Mouse (Mus musculus): Measurements from ENCODE around the gene Gm5447. TPM values are rescaled to one million over a fixed set of nuclear protein-coding genes. Genes with fewer than 3 reads are reported as not detected.

The Gm5447 gene
- polyA plus RNA-seq (2014; fragmentation: Nextera tagmentation; extraction: Ambion mirVana), result not detected in 2 replicates

DNA sequence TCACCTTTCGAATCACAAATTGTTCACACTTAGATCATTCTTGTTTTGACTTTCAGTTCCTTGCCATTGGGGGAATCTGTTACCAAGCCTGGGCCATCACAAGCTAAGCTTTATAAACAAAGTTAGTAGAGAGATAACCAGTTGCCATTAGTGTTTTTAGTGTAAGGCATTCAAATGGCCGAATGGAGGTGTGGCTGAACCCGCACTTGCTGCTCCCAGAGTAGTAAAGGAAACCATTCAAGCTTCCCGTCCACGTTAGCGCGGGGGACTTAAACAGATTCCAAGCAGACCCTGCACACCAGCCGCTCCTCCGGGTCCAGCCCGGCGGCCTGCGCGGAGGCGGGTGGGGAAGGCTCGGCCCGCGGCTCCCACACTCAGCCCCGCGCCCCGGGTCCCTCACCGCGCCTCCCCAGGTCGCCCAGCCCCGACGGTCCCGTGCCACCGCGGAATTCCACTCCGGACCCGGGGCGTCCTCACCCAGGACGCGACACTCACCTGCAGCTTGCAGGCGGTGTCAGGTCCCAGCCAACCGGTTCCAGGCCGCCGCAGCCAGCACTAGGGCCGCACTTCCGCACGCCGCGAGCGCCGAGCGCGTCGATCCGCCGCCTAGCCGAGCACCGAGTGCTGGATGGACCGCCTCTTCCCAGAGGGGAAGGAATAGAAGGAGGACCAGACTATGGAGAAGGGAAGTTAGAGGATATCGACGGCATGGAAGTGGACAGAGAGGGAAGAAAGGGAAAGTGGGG, at the start of gene Gm5447, which contains the start of gene Exoc2:
Gm5447 (plus strand) TSS at position 704 of the 746 bp plus-strand sequence.
Exoc2 (minus strand) TSS at position 593 of the 746 bp plus-strand sequence.
- peak; percentile 91 for DNase-seq (ENCODE audit: low spot score)
- H3K9ac ChIP-seq (ENCODE audit: low read length), result peak within 1 kb of the TSS; percentile 89
- peak; percentile 97 for ATAC-seq (ENCODE audit: insufficient read depth, low FRiP score, low TSS enrichment)
- peaks cover 9% of the 10 kb centered on the region; the same call in 1 of the 2 replicates for H3K4me1 ChIP-seq (ENCODE audit: control insufficient read depth, insufficient read depth, low read length)
- no peaks in the 10 kb centered on the region for H3K27me3 ChIP-seq (ENCODE audit: control insufficient read depth, insufficient read depth, low read length)
- H3K27ac ChIP-seq (ENCODE audit: low read depth, low read length), result peak within 1 kb of the TSS; percentile 79
- H3K36me3 ChIP-seq (ENCODE audit: control insufficient read depth, insufficient read depth, low read length), result no peaks in the 10 kb centered on the region
- peak within 1 kb of the TSS; percentile 88 for H3K4me3 ChIP-seq (ENCODE audit: low read depth, low read length)
- WGBS, result under 1% methylated on average over 53 of the region's 54 CpGs
- peak within 1 kb of the TSS; percentile 57 for H3K4me2 ChIP-seq (ENCODE audit: low read depth)
- H3K9me3 ChIP-seq (ENCODE audit: control insufficient read depth, low read length), result no peaks in the 10 kb centered on the region

DNA sequence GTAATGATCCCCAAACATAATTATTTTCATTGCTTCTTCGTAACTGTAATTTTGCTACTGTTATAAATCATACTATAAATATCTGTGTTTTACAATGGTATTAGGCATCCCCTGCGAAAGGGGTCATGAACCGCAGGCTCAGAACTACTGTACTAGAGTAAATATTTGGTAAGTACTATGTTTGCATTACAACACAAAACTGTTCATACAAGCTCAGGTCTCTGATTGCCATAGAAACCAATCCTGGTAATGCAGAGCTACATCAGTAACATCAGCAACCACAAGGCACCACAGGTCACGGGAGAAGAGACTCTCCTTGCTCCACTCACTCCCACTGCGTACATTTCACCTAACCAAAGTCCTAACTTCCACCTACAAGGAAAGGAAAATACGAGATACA, 49.7 kb upstream of the Gm5447 start:
- ATAC-seq (ENCODE audit: insufficient read depth, low FRiP score, low TSS enrichment), result no peak
- Histone ChIP-seq H3K4me1 (ENCODE audit: control insufficient read depth, insufficient read depth, low read length) (no peaks in the 10 kb centered on the region), H3K9me3 (ENCODE audit: control insufficient read depth, low read length) (no peaks in the 10 kb centered on the region), H3K9ac (ENCODE audit: low read length) (no peak overlapping the region), H3K36me3 (ENCODE audit: control insufficient read depth, insufficient read depth, low read length) (no peaks in the 10 kb centered on the region), H3K4me3 (ENCODE audit: low read depth, low read length) (no peak overlapping the region), H3K4me2 (ENCODE audit: low read depth) (no peak overlapping the region), H3K27me3 (ENCODE audit: control insufficient read depth, insufficient read depth, low read length) (no peaks in the 10 kb centered on the region), H3K27ac (ENCODE audit: low read depth, low read length) (no peak overlapping the region)
- no peak for DNase-seq (ENCODE audit: low spot score)
- 94% methylated on average over 6 of the region's 6 CpGs for WGBS

DNA sequence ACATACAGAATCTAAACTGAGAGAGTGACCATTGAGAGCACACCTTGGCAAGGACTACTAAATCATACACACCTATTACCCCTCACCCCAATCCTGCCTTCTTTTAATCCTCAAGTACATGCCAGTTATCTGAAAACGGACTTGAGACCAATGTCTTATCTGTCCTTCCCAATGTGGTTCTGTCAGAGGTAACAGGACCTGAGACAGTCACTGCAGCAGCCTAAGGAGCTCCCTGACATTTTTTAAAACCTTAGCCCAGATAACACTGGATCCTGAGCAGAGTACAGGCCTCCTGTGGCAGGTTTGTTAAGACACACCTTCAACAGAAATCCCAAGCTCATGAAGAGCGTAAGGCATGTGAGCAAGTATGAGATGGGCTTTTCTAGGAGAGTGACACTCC, 44.9 kb upstream of the Gm5447 start:
- 88% methylated on average over 2 of the region's 2 CpGs for WGBS

DNA sequence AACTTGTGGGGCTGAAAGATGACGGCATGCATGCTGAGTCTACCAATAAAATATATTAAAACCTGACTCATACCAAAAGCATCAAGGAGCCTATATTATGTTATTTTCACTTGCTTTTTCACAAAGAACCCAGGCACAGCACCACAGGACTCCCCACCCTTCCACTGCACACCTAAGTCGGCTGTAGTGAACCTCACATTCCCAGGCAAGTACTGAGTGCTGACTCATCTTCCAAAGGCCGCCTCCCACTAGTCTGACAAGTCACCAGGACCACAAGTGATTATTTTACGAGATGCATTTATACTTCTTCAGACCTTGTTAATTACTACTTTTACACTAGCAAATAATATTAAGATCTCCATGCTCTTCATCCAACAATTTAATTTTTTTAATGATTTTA, 42.4 kb upstream of the Gm5447 start:
- Histone ChIP-seq H3K4me1 (ENCODE audit: control insufficient read depth, insufficient read depth, low read length) (no peaks in the 10 kb centered on the region), H3K27me3 (ENCODE audit: control insufficient read depth, insufficient read depth, low read length) (no peaks in the 10 kb centered on the region), H3K36me3 (ENCODE audit: control insufficient read depth, insufficient read depth, low read length) (no peaks in the 10 kb centered on the region), H3K4me2 (ENCODE audit: low read depth) (no peak overlapping the region), H3K9me3 (ENCODE audit: control insufficient read depth, low read length) (no peaks in the 10 kb centered on the region), H3K9ac (ENCODE audit: low read length) (no peak overlapping the region), H3K4me3 (ENCODE audit: low read depth, low read length) (no peak overlapping the region), H3K27ac (ENCODE audit: low read depth, low read length) (no peak overlapping the region)
- no peak for ATAC-seq (ENCODE audit: insufficient read depth, low FRiP score, low TSS enrichment)
- WGBS, result 87% methylated on average over 4 of the region's 4 CpGs
- no peak for DNase-seq (ENCODE audit: low spot score)

More for the DNA sequence above, 44.9 kb upstream of the Gm5447 start:
- no peak overlapping the region for H3K4me2 ChIP-seq (ENCODE audit: low read depth)
- ATAC-seq (ENCODE audit: insufficient read depth, low FRiP score, low TSS enrichment) (no peak), DNase-seq (ENCODE audit: low spot score) (no peak)
- no peak overlapping the region for H3K4me3 ChIP-seq (ENCODE audit: low read depth, low read length)
- H3K9me3 ChIP-seq (ENCODE audit: control insufficient read depth, low read length), result no peaks in the 10 kb centered on the region
- H3K36me3 ChIP-seq (ENCODE audit: control insufficient read depth, insufficient read depth, low read length), result no peaks in the 10 kb centered on the region
- no peaks in the 10 kb centered on the region for H3K27me3 ChIP-seq (ENCODE audit: control insufficient read depth, insufficient read depth, low read length)
- no peak overlapping the region for H3K9ac ChIP-seq (ENCODE audit: low read length)
- no peak overlapping the region for H3K27ac ChIP-seq (ENCODE audit: low read depth, low read length)
- no peaks in the 10 kb centered on the region for H3K4me1 ChIP-seq (ENCODE audit: control insufficient read depth, insufficient read depth, low read length)

GRCm38 (mm10) chr13:30932972-30933371, 41.0 kb upstream of the Gm5447 start:
- Histone ChIP-seq H3K27me3 (ENCODE audit: control insufficient read depth, insufficient read depth, low read length) (no peaks in the 10 kb centered on the region), H3K9ac (ENCODE audit: low read length) (no peak overlapping the region), H3K4me2 (ENCODE audit: low read depth) (no peak overlapping the region), H3K27ac (ENCODE audit: low read depth, low read length) (no peak overlapping the region), H3K4me3 (ENCODE audit: low read depth, low read length) (no peak overlapping the region), H3K4me1 (ENCODE audit: control insufficient read depth, insufficient read depth, low read length) (no peaks in the 10 kb centered on the region), H3K9me3 (ENCODE audit: control insufficient read depth, low read length) (no peaks in the 10 kb centered on the region), H3K36me3 (ENCODE audit: control insufficient read depth, insufficient read depth, low read length) (no peaks in the 10 kb centered on the region)
- 78% methylated on average over 6 of the region's 6 CpGs for WGBS
- DNase-seq (ENCODE audit: low spot score) (no peak), ATAC-seq (ENCODE audit: insufficient read depth, low FRiP score, low TSS enrichment) (no peak)

DNA sequence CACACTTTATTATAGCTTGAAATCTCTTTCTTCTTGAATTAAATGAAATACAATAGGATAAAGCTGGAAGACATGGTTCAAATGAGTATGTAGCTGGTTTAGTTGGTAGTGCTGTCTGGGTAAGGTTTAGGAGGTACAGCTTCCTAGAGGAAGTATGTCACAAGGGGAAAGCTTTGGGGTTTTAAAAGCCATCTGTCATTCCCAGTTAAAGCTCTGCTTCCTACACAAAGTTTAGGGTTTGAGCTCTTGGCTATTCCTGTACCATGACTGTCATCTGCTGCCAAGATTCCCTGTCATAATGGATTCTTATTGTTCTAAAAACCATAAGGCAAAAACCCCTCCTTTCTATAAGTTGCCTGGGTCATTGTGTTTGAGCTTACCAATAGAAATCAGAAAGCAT, 28.2 kb upstream of the Gm5447 start:
- H3K9me3 ChIP-seq (ENCODE audit: control insufficient read depth, low read length), result no peaks in the 10 kb centered on the region
- no peak overlapping the region for H3K27ac ChIP-seq (ENCODE audit: low read depth, low read length)
- no peaks in the 10 kb centered on the region for H3K27me3 ChIP-seq (ENCODE audit: control insufficient read depth, insufficient read depth, low read length)
- H3K36me3 ChIP-seq (ENCODE audit: control insufficient read depth, insufficient read depth, low read length), result no peaks in the 10 kb centered on the region
- H3K4me2 ChIP-seq (ENCODE audit: low read depth), result no peak overlapping the region
- no peak for ATAC-seq (ENCODE audit: insufficient read depth, low FRiP score, low TSS enrichment)
- H3K9ac ChIP-seq (ENCODE audit: low read length), result no peak overlapping the region
- no peak overlapping the region for H3K4me3 ChIP-seq (ENCODE audit: low read depth, low read length)
- DNase-seq (ENCODE audit: low spot score), result no peak
- H3K4me1 ChIP-seq (ENCODE audit: control insufficient read depth, insufficient read depth, low read length), result no peaks in the 10 kb centered on the region

GRCm38 (mm10) chr13:30947129-30947528, 26.9 kb upstream of the Gm5447 start:
- H3K4me1 ChIP-seq (ENCODE audit: control insufficient read depth, insufficient read depth, low read length), result no peaks in the 10 kb centered on the region
- no peak overlapping the region for H3K27ac ChIP-seq (ENCODE audit: low read depth, low read length)
- H3K9me3 ChIP-seq (ENCODE audit: control insufficient read depth, low read length), result no peaks in the 10 kb centered on the region
- H3K4me2 ChIP-seq (ENCODE audit: low read depth), result no peak overlapping the region
- no peaks in the 10 kb centered on the region for H3K27me3 ChIP-seq (ENCODE audit: control insufficient read depth, insufficient read depth, low read length)
- WGBS, result 94% methylated on average over 15 of the region's 15 CpGs
- ATAC-seq (ENCODE audit: insufficient read depth, low FRiP score, low TSS enrichment) (no peak), DNase-seq (ENCODE audit: low spot score) (no peak)
- no peaks in the 10 kb centered on the region for H3K36me3 ChIP-seq (ENCODE audit: control insufficient read depth, insufficient read depth, low read length)
- no peak overlapping the region for H3K9ac ChIP-seq (ENCODE audit: low read length)
- no peak overlapping the region for H3K4me3 ChIP-seq (ENCODE audit: low read depth, low read length)

- Histone ChIP-seq H3K27ac (ENCODE audit: low read depth, low read length) (no peak within 1 kb of the TSS), H3K4me1 (ENCODE audit: control insufficient read depth, insufficient read depth, low read length) (no peaks in the 10 kb centered on the region), H3K9ac (ENCODE audit: low read length) (no peak within 1 kb of the TSS), H3K4me3 (ENCODE audit: low read depth, low read length) (no peak within 1 kb of the TSS), H3K9me3 (ENCODE audit: control insufficient read depth, low read length) (no peaks in the 10 kb centered on the region), H3K4me2 (ENCODE audit: low read depth) (no peak within 1 kb of the TSS), H3K27me3 (ENCODE audit: control insufficient read depth, insufficient read depth, low read length) (no peaks in the 10 kb centered on the region), H3K36me3 (ENCODE audit: control insufficient read depth, insufficient read depth, low read length) (no peaks in the 10 kb centered on the region)
- no peak for DNase-seq (ENCODE audit: low spot score)
- ATAC-seq (ENCODE audit: insufficient read depth, low FRiP score, low TSS enrichment), result no peak
- WGBS, result 94% methylated on average over 11 of the region's 11 CpGs
Observed at GRCm38 (mm10) chr13:30947540-30947939, 26.5 kb upstream of the Gm5447 start, which contains the start of gene Hus1b. TSS of gene Hus1b (minus strand) at chr13:30947759.

- no peak overlapping the region for H3K4me2 ChIP-seq (ENCODE audit: low read depth)
- H3K27ac ChIP-seq (ENCODE audit: low read depth, low read length), result no peak overlapping the region
- H3K36me3 ChIP-seq (ENCODE audit: control insufficient read depth, insufficient read depth, low read length), result no peaks in the 10 kb centered on the region; the same call in 1 of the 2 replicates
- ATAC-seq (ENCODE audit: insufficient read depth, low FRiP score, low TSS enrichment) (no peak), DNase-seq (ENCODE audit: low spot score) (no peak)
- no peaks in the 10 kb centered on the region for H3K4me1 ChIP-seq (ENCODE audit: control insufficient read depth, insufficient read depth, low read length)
- H3K9me3 ChIP-seq (ENCODE audit: control insufficient read depth, low read length), result no peaks in the 10 kb centered on the region
- 97% methylated on average over 9 of the region's 9 CpGs for WGBS
- H3K4me3 ChIP-seq (ENCODE audit: low read depth, low read length), result no peak overlapping the region
- H3K27me3 ChIP-seq (ENCODE audit: control insufficient read depth, insufficient read depth, low read length), result no peaks in the 10 kb centered on the region
- H3K9ac ChIP-seq (ENCODE audit: low read length), result no peak overlapping the region
Observed at GRCm38 (mm10) chr13:30949181-30949580, 24.8 kb upstream of the Gm5447 start.
